Mouse (Mus musculus): ENCODE measurements around the gene Txndc8.

Gene Txndc8

GRCm38 (mm10) chr4:58009024-58009423 lies at the start of gene Txndc8:
Txndc8 (minus strand) TSS chr4:58009124.
- in situ Hi-C loops (cut with MseI, MboI), result no loop called here

- in situ Hi-C loops (cut with MseI, MboI), result no loop called here
These were observed 46.7 kb upstream of the Txndc8 start for GRCm38 (mm10) chr4:58055653-58056052.

DNA sequence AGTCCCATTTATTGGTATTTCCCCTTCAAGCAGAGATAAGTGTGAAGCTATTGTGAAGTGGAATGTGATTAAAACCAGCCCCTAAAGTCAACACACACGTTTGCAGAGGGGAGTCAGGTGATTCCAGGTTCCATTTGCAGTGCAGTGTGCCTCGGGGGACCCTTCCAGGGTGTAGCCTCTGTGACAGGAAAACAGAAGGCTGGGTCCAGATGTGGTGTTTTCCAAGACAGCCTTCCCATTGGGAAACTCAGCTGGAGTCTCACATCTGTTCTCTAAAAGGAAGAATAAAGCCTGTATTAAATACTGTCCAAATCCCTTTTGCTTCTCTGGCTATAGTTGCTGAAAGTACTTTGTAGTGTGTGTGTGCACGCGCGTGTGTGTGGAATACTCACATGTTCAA lies 45.5 kb upstream of the Txndc8 start:
- in situ Hi-C loops (cut with MseI, MboI), result no loop called here

DNA sequence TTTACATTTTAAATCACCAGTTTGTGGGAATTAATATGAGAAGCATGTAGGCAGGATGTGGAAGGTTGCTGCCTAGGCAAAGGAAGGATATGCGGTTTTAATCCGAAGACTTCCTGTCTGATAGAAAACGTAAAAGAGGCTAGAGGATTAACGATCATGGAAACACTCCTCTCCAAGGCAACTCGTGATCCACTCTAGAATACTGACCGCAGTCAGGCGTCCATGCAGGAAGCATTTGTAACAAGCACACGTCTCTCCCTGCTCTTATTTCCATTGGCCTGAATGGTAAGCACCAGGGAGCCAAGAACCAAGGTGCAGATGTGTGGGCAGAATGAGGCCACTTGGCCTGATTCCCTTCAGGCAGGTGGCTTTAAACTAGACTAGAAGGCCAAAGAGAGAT lies 41.8 kb upstream of the Txndc8 start:
- in situ Hi-C loops (cut with MseI, MboI), result no loop called here

DNA sequence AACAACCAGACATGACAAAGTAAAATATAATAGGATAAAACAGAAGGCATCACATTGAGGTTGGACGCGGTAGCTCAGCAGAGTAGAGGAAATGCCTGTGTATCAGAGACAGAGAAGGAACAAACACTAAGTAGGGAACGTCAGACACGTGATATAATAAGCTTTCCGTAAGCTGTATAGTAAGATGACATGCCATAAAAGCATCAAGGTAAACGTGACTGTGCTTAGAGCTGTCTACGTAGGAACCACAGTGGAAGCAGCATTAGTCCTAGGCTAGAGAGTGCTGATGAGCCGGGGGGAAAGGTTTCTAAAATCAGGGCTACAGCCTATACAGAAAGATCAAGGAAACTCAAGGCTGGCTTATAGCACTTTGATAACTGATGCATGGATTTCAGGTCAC lies 41.4 kb upstream of the Txndc8 start:
- in situ Hi-C loops (cut with MseI, MboI), result no loop called here

DNA sequence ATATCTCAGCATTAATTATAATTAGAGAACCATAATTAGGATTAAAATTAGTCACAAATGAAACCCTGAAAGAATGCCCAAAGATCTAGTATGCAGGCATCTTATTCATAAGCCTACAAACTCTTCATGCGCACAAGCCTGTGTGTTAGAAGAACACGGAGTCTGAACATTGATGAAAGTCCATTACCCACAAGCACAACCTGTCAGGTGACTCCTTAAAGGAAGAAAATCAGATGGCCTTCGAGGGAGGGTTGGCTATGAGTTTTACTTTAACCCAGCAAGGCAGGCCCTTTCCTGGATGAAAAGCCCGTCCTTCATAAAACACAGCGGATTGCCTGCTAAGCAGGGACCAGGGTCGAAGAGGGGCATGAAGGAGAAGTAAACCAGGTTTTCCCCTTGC lies 35.9 kb upstream of the Txndc8 start:
- in situ Hi-C loops (cut with MseI, MboI), result no loop called here

- in situ Hi-C loops (cut with MseI, MboI), result no loop called here
These were observed 35.4 kb upstream of the Txndc8 start for GRCm38 (mm10) chr4:58044356-58044755.

- in situ Hi-C loops (cut with MseI, MboI), result no loop called here
These were observed 31.2 kb upstream of the Txndc8 start for GRCm38 (mm10) chr4:58040093-58040492.

GRCm38 (mm10) chr4:58037096-58037705 lies 28.3 kb upstream of the Txndc8 start:
- in situ Hi-C loops (cut with MseI, MboI), result no loop called here

DNA sequence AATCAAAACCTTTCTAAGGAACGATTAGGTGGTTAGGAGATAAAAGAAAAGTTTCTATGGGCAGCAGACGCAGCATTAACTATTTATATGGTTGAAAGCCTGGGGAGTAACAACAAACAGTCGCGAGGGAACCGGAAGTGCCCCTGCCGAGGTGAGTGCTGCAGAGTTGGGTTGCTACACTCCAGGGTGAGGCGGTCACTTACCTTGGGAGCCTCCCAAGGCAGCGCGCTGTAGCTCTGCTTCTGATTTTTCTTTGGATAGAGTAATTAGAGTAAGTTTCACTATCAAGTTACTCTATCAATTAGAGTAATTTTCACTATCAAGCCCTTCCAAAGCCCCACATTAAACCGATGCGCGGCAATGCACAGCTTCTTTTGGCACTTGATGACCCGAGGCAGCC lies 25.7 kb upstream of the Txndc8 start:
- in situ Hi-C loops (cut with MseI, MboI), result no loop called here

DNA sequence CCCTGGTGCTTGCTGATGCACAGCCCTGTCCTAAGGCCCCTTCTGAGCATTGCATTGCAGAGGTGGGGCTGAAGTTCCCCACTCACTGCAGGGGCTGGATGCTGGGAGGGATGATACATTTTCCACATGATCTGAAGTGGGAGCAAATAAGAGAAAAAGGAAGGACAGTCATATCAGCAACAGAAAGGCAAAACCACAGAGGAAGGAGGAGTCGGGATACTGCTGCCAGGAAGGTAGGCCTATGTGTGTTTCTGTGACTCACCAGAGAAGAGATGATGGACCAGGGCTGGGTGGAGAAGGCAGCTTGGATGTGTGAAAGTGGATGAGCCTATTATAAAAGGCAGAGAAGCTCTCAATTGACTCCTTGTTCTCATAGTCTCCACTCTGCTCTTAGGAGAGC lies 23.8 kb upstream of the Txndc8 start:
- in situ Hi-C loops (cut with MseI, MboI), result no loop called here

GRCm38 (mm10) chr4:58003501-58003900 lies 5.4 kb downstream of the Txndc8 start:
- in situ Hi-C loops (cut with MseI, MboI), result no loop called here

- in situ Hi-C loops (cut with MseI, MboI), result no loop called here
These were observed 17.5 kb downstream of the Txndc8 start for GRCm38 (mm10) chr4:57991425-57991824.

DNA sequence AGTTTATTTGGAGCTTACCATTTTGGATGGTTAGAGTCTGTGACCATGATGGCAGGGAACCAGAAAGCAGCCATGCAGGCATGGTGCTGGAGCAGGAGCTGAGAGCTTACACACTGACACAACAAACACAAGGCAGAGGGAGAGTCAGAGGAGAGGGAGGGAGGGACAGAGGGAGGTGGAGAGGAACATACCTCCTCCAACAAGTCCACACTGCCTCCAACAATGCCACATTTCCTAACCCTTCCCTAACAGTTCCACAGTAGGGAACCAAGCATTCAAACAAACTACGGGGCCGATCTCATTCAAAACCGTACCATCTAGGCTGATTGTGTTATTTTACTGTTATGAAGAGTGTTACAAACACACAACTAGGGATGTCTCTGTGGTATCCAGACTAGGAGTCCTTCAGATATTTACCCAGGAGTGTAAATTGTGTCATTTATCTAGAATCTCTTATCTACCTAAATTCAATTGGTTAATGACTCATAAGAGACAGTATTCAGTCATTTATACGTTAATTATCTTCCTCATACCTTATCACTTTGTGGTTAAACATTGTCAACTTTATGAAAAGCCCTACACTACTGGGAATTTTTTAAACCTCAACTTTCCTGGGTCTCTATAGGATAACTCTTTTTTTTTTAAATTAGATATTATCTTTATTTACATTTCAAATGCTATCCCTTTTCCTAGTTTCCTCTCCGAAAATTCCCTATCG lies 34.4 kb downstream of the Txndc8 start:
- in situ Hi-C loops (cut with MseI, MboI), result no loop called here

- in situ Hi-C loops (cut with MseI, MboI), result no loop called here
These were observed 35.2 kb downstream of the Txndc8 start for GRCm38 (mm10) chr4:57973592-57974268.

GRCm38 (mm10) chr4:57970285-57970684 lies 38.6 kb downstream of the Txndc8 start:
- in situ Hi-C loops (cut with MseI, MboI), result no loop called here

DNA sequence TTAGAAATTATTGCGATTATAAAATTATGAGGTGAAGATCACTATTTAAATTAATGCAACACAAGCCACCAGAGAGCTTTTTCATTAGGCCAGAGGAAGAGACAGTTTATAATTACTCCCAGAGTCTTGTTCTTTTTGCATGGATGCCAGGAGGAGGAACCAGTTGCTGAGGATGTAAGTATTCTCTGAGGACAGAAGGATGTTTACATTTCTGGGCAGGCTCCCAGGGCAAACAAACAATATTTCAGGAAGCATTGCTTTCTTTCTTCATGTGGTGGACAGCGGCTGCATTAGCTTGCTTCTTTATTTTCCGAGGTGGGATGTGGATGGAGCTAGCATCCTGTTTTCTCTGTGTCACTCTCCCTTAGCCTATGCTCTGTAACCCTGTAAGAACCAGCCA lies 41.7 kb downstream of the Txndc8 start:
- in situ Hi-C loops (cut with MseI, MboI), result no loop called here

GRCm38 (mm10) chr4:57965516-57965915 lies 43.4 kb downstream of the Txndc8 start:
- in situ Hi-C loops (cut with MseI, MboI), result no loop called here

DNA sequence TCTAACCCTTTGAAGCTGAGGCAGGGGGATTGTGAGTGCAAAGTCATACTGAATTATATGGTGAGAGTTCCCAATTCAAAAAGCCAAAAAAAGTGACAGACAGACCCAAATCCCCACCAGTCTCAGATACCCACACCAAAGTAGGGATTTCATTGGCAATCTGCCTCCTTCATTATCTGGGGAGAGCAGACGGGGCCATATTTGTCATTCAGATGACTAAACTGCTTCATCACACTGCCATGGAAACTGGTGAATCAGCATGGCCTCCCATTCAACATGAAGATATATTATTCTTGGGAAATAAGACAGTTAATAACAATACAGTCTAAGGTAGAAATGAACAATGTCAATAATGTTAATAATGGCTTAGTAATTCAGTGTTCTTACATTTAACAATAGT lies 44.8 kb downstream of the Txndc8 start:
- in situ Hi-C loops (cut with MseI, MboI), result no loop called here

- in situ Hi-C loops (cut with MseI, MboI), result no loop called here
These were observed 49.9 kb downstream of the Txndc8 start for GRCm38 (mm10) chr4:57959056-57959455.

GRCm38 (mm10) chr4:57958098-57958497 lies 50.8 kb downstream of the Txndc8 start:
- in situ Hi-C loops (cut with MseI, MboI), result no loop called here

DNA sequence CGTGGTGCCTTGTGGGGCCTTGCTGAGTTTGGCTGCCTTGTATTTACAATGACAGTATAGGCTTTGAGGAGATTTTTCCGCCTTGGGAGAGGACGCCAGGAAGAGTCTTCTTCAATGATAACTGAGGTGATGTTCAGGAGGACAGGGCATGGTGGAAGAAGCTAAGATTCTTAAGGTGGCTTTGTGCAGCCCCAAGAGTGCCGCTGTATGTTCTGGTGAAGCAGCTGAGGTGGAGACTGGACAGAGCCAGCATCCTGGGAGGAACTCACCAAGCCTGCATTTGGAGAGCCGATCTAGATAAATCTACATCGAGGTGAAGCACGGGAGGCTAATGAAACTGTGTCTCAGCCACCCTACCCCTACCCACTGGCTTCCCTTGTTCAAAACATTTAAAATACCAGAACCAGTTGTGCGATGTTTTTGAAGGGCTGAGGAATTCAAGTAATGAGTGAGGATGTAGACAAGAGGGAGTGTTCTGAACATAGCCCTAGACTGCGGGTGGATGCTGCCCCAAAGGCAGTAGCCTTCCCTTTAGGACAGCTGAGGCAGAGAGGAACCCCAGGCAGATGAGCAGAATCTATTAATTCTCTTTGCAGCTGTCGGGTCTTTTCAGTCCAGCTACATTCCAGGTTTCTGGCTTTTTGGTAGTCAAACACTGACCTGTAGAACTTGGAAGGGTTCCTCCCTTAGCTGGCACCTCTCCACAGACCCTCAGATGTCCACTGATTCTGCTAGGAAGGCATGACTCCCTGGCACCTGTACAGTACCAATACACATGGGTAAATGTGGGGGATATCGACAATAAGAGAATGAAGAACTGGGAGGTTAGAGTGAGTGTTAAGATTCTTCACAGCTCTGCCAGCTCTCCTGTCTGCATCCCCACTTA lies 51.5 kb downstream of the Txndc8 start:
- in situ Hi-C loops (cut with MseI, MboI), result no loop called here

Measured in mouse trophoblast stem cell (cell line).